Mouse (Mus musculus) stomach, postnatal 0 days (tissue): ENCODE data around the gene Epdr1.

Experiments
- CTCF ChIP-seq: IDR thresholded peaks from 2 replicates; pipeline ENCODE4 v1.5.1; 2016; ENCODE audit warnings: antibody characterized with exemption, low read depth, mild to moderate bottlenecking, moderate library complexity
- EP300 ChIP-seq: optimal IDR thresholded peaks from 2 replicates; pipeline ENCODE3; 2016; ENCODE audit warnings: antibody characterized with exemption

DNA sequence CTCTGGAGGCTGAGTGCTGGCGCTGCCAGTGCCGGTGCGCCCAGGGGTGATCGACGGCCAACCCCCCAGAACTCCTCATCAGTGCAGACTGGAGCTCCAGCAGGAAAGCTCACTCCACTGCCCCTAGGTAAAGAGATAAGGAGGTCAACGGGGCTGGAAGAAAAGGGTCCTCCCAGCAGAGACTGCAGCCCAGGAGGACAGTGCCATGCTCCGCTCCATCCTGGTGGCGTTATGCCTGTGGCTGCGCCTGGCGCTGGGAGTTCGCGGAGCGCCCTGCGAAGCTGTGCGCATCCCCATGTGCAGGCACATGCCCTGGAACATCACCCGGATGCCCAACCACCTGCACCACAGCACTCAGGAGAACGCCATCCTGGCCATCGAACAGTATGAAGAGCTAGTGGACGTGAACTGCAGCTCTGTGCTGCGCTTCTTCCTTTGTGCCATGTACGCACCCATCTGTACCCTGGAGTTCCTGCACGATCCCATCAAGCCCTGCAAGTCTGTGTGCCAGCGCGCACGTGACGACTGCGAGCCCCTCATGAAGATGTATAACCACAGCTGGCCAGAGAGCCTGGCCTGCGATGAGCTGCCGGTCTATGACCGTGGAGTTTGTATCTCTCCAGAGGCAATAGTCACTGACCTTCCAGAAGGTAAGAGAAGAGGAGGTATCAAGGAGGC, 3.6 kb upstream of the Epdr1 start:
- TF ChIP-seq EP300 (no peak), CTCF (no peak)
